15 mouse cellular contexts compared by ENCODE assay signal in genomic region chr3:131054241-131054972, GRCm38 (mm10). TPM values are rescaled to one million over a fixed set of nuclear protein-coding genes. Genes with fewer than 3 reads are reported as not detected.
A peak's percentile ranks its signal among the peaks of the same experiment; 100 is the strongest.
DNase-seq lines count a peak whose midpoint lies in the region; ATAC-seq and TF ChIP-seq lines count a peak whose summit lies in the region.
"Had no signal": no experiment of that assay in that cellular context is flagged by ENCODE, and none has a peak within 500 bp of the region (broad histone marks: within the 10 kb centered on the region; RNA-seq: fewer than 3 reads in every experiment).

No protein-coding gene starts in this region.

- no peak overlapping the region for H3ac ChIP-seq in myocyte (ENCODE audit: control insufficient read depth, insufficient read length)

- peak overlapping the region; percentile 22; the same call in 1 of the 2 replicates for H3K27ac ChIP-seq in forebrain, embryonic 13.5 days
- no peak overlapping the region for H3K27ac ChIP-seq in forebrain, embryonic 10.5 days
- H3K27ac ChIP-seq in hindbrain, embryonic 13.5 days = peak overlapping the region; percentile 44
- no peak overlapping the region for H3K27ac ChIP-seq in layer of hippocampus, adult 2 months
- H3K27ac ChIP-seq: gastrocnemius, adult 2 months; heart, embryonic 13.5 days; limb, embryonic 15.5 days had no signal

- intact Hi-C loops in heart, postnatal 25 days (cut with DNase I) = no loop called here

- no peaks in the 10 kb centered on the region for H3K79me2 ChIP-seq in myocyte (ENCODE audit: control insufficient read depth, insufficient read depth)

- no peaks in the 10 kb centered on the region for H3K27me3 ChIP-seq in forebrain, embryonic 13.5 days
- no peaks in the 10 kb centered on the region for H3K27me3 ChIP-seq in forebrain, embryonic 10.5 days (ENCODE audit: poor library complexity, severe bottlenecking)
- H3K27me3 ChIP-seq in hindbrain, embryonic 13.5 days = no peaks in the 10 kb centered on the region
- no peaks in the 10 kb centered on the region for H3K27me3 ChIP-seq in myocyte (ENCODE audit: control insufficient read depth, insufficient read depth, insufficient read length)
- H3K27me3 ChIP-seq: heart, embryonic 13.5 days; limb, embryonic 15.5 days had no signal

- ATAC-seq in forebrain, embryonic 13.5 days = peak; percentile 57; the same call in 1 of the 2 replicates
- ATAC-seq in hindbrain, embryonic 13.5 days (ENCODE audit: low FRiP score) = peak; percentile 88

- H3K36me3 ChIP-seq in forebrain, embryonic 13.5 days (ENCODE audit: poor library complexity, severe bottlenecking) = no peaks in the 10 kb centered on the region
- H3K36me3 ChIP-seq in forebrain, embryonic 10.5 days (replicated peaks) = no peaks in the 10 kb centered on the region
- no peaks in the 10 kb centered on the region for H3K36me3 ChIP-seq in hindbrain, embryonic 13.5 days
- H3K36me3 ChIP-seq in myocyte (ENCODE audit: control insufficient read depth, insufficient read depth) = no peaks in the 10 kb centered on the region
- H3K36me3 ChIP-seq: heart, embryonic 13.5 days; limb, embryonic 15.5 days had no signal

- WGBS in forebrain, embryonic 13.5 days = 62% methylated on average over 13 of the region's 13 CpGs
- 77% methylated on average over 13 of the region's 13 CpGs for WGBS in forebrain, embryonic 10.5 days
- 41% methylated on average over 13 of the region's 13 CpGs for WGBS in hindbrain, embryonic 13.5 days

- H3K4me2 ChIP-seq in forebrain, embryonic 13.5 days = no peak overlapping the region
- H3K4me2 ChIP-seq in hindbrain, embryonic 13.5 days = peak overlapping the region; percentile 13; the same call in 1 of the 2 replicates
- H3K4me2 ChIP-seq in myocyte (ENCODE audit: low read depth) = peak overlapping the region; percentile 66
- H3K4me2 ChIP-seq: heart, embryonic 13.5 days; limb, embryonic 15.5 days had no signal

- no peak for TF ChIP-seq CTCF in layer of hippocampus, adult 2 months (conservative IDR thresholded peaks at IDR 0.05)

- TF ChIP-seq POLR2A in myocyte (IDR thresholded peaks at IDR 0.05; ENCODE audit: insufficient read length, low read depth) = no peak

- H3K4me1 ChIP-seq in forebrain, embryonic 13.5 days = 0 out of 2 replicates have a peak, but pooled peaks cover 7% of the 10 kb centered on the region
- H3K4me1 ChIP-seq in forebrain, embryonic 10.5 days = no peaks in the 10 kb centered on the region
- peaks cover 16% of the 10 kb centered on the region for H3K4me1 ChIP-seq in hindbrain, embryonic 13.5 days (replicated peaks)
- H3K4me1 ChIP-seq: heart, embryonic 13.5 days had no signal

- H3K4me3 ChIP-seq in forebrain, embryonic 13.5 days = no peak overlapping the region
- H3K4me3 ChIP-seq in forebrain, embryonic 10.5 days = no peak overlapping the region
- no peak overlapping the region for H3K4me3 ChIP-seq in hindbrain, embryonic 13.5 days
- no peak overlapping the region for H3K4me3 ChIP-seq in myocyte
- no peak overlapping the region for H3K4me3 ChIP-seq in layer of hippocampus, adult 2 months
- H3K4me3 ChIP-seq: gastrocnemius, adult 2 months; heart, embryonic 13.5 days; limb, embryonic 15.5 days had no signal

- H3K9ac ChIP-seq in forebrain, embryonic 13.5 days = no peak overlapping the region
- H3K9ac ChIP-seq in hindbrain, embryonic 13.5 days = no peak overlapping the region
- H3K9ac ChIP-seq: heart, embryonic 13.5 days; limb, embryonic 15.5 days had no signal

- H3K9me3 ChIP-seq in forebrain, embryonic 13.5 days (replicated peaks) = no peaks in the 10 kb centered on the region
- no peaks in the 10 kb centered on the region for H3K9me3 ChIP-seq in forebrain, embryonic 10.5 days
- H3K9me3 ChIP-seq in hindbrain, embryonic 13.5 days = no peaks in the 10 kb centered on the region
- H3K9me3 ChIP-seq: heart, embryonic 13.5 days; limb, embryonic 15.5 days had no signal

- no peak for DNase-seq in forebrain, embryonic 10.5 days (ENCODE audit: extremely low spot score, low spot score)
- peak; percentile 37 for DNase-seq in ZHBTc4 (ENCODE audit: low read depth, low spot score)
- no peak for DNase-seq in layer of hippocampus, adult 2 months (ENCODE audit: low spot score in 2 of 2)
- DNase-seq in embryo, embryonic 10.5 days (ENCODE audit: low spot score) = no peak
- DNase-seq in heart, postnatal 25 days (ENCODE audit: low spot score) = no peak
- DNase-seq: adrenal gland, postnatal 14 days; cerebellum, adult 11 months; gastrocnemius, adult 2 months; kidney, adult 11 months; lung, postnatal 36 days had no signal

TF ChIP-seq in myocyte, 11 proteins besides CTCF, POLR2A, EP300 and RAD21:
- TF ChIP-seq MYOG (IDR thresholded peaks at IDR 0.05; ENCODE audit: control insufficient read depth in 1 of 3, insufficient read depth in 1 of 3, insufficient read length in 2 of 3, low read depth in 2 of 3) = peak; percentile 74 to 95 (median 84)
- TF ChIP-seq MAX (IDR thresholded peaks at IDR 0.05; ENCODE audit: low read depth) = no peak
- TF ChIP-seq TCF12 (IDR thresholded peaks at IDR 0.05; ENCODE audit: insufficient read depth, poor library complexity, severe bottlenecking) = peak; percentile 98
- peak; percentile 92 to 96 (median 93) for TF ChIP-seq MYOD1 (IDR thresholded peaks at IDR 0.05; ENCODE audit: control insufficient read depth in 1 of 3, insufficient read length in 2 of 3, low read depth in 2 of 3)
- no peak for TF ChIP-seq CEBPB (IDR thresholded peaks at IDR 0.05; ENCODE audit: insufficient read depth, poor library complexity, severe bottlenecking)
- no peak for TF ChIP-seq POLR2AphosphoS2 (IDR thresholded peaks at IDR 0.05; ENCODE audit: insufficient read length, low read depth)
- TF ChIP-seq TCF3 (IDR thresholded peaks at IDR 0.05; ENCODE audit: insufficient read length, low read depth) = peak; percentile 64

RNA-seq across cellular contexts. Expression of gene Lef1, which starts 55.9 kb away (rescaled TPM):
- polyA plus RNA-seq in forebrain, embryonic 13.5 days (2015; fragmentation: Nextera tagmentation; extraction: Ambion mirVana) = 24.8 and 27.6 TPM in 2 replicates
- 48.3 and 50.7 TPM in 2 replicates for polyA plus RNA-seq in forebrain, embryonic 10.5 days (2016; fragmentation: Nextera tagmentation; extraction: Ambion mirVana)
- 13.5 and 13.6 TPM in 2 replicates for polyA plus RNA-seq in hindbrain, embryonic 13.5 days (2015; fragmentation: Nextera tagmentation; extraction: Ambion mirVana)
- 4.5 TPM for polyA plus RNA-seq in myocyte (2012; fragmentation: generic; extraction: Trizol)
- total RNA-seq in layer of hippocampus, adult 2 months (2021) = 1 to 10 TPM; 6.2 to 7.1 TPM
- under 1 TPM; 0.29 to 0.45 TPM for total RNA-seq in heart, postnatal 25 days (2021)

Comparison
In these comparisons a context has a peak if more than half of its experiments do, and no peak if none do; other contexts are left out.
1. H3K27ac ChIP-seq: peak in forebrain, embryonic 13.5 days (single experiment) and hindbrain, embryonic 13.5 days (single experiment); none in forebrain, embryonic 10.5 days (single experiment) and layer of hippocampus, adult 2 months (single experiment).